ENCODE assay signal across 8 mouse cellular contexts in genomic region chr2:127656086-127656720, GRCm38 (mm10). TPM values are rescaled to one million over a fixed set of nuclear protein-coding genes. Genes with fewer than 3 reads are reported as not detected.
DNase-seq lines count a peak whose midpoint lies in the region; ATAC-seq and TF ChIP-seq lines count a peak whose summit lies in the region.

TSS of gene Mal (minus strand) at chr2:127656695.

- H3K36me3 ChIP-seq in midbrain, embryonic 10.5 days: no peaks in the 10 kb centered on the region
- no peaks in the 10 kb centered on the region for H3K36me3 ChIP-seq in stomach, postnatal 0 days (ENCODE audit: control insufficient read depth, insufficient read depth, low read length)

- H3K27ac ChIP-seq in midbrain, embryonic 10.5 days (replicated peaks): peak within 1 kb of the TSS; percentile 46; the same call in 1 of the 2 replicates
- peak within 1 kb of the TSS; percentile 73 for H3K27ac ChIP-seq in stomach, postnatal 0 days (replicated peaks)

- peaks cover 16% of the 10 kb centered on the region for H3K4me1 ChIP-seq in midbrain, embryonic 10.5 days
- no peaks in the 10 kb centered on the region for H3K4me1 ChIP-seq in stomach, postnatal 0 days (replicated peaks; ENCODE audit: control insufficient read depth, insufficient read depth)

- H3K4me3 ChIP-seq in midbrain, embryonic 10.5 days: peak within 1 kb of the TSS; percentile 62
- peak within 1 kb of the TSS; percentile 43 for H3K4me3 ChIP-seq in stomach, postnatal 0 days (ENCODE audit: low read depth, low read length)

- no peak for TF ChIP-seq EP300 in stomach, postnatal 0 days (optimal IDR thresholded peaks at IDR 0.05)

- H3K4me2 ChIP-seq in stomach, postnatal 0 days (replicated peaks; ENCODE audit: low read depth): peak within 1 kb of the TSS; percentile 70

- H3K9me3 ChIP-seq in midbrain, embryonic 10.5 days (replicated peaks): no peaks in the 10 kb centered on the region
- H3K9me3 ChIP-seq in stomach, postnatal 0 days (ENCODE audit: control insufficient read depth, low read length): no peaks in the 10 kb centered on the region

- WGBS in midbrain, embryonic 10.5 days: under 1% methylated on average over 43 of the region's 43 CpGs
- WGBS in stomach, postnatal 0 days: under 1% methylated on average over 43 of the region's 43 CpGs

- ATAC-seq in stomach, postnatal 0 days (ENCODE audit: low FRiP score, low TSS enrichment): peak; percentile 83

- H3K27me3 ChIP-seq in midbrain, embryonic 10.5 days (ENCODE audit: low read depth, poor library complexity, severe bottlenecking): peaks cover 77% of the 10 kb centered on the region
- no peaks in the 10 kb centered on the region for H3K27me3 ChIP-seq in stomach, postnatal 0 days (ENCODE audit: control insufficient read depth, insufficient read depth, low read length)

- no peak for TF ChIP-seq CTCF in stomach, postnatal 0 days (IDR thresholded peaks at IDR 0.05; ENCODE audit: low read depth)

- peak within 1 kb of the TSS; percentile 51 for H3K9ac ChIP-seq in stomach, postnatal 0 days (ENCODE audit: low read length)

- intact Hi-C loops in left cerebral cortex, postnatal 36 days (cut with DNase I): no loop called here

- peak; percentile 90 for DNase-seq in adrenal gland, adult 2 months
- DNase-seq in cerebellum, postnatal 14 days: peak; percentile 32 to 33
- no peak for DNase-seq in gonadal fat pad, adult 2 months (ENCODE audit: low read depth)
- peak; percentile 84 for DNase-seq in kidney, adult 11 months
- DNase-seq in left cerebral cortex, postnatal 36 days (ENCODE audit: low spot score in 2 of 2): peak; percentile 11 to 14
- peak; percentile 77 for DNase-seq in midbrain, embryonic 10.5 days (ENCODE audit: low spot score)
- peak; percentile 78 for DNase-seq in stomach, postnatal 0 days (ENCODE audit: low spot score)
- no peak for DNase-seq in thymus, adult 18-20 months

RNA-seq across cellular contexts. Expression of gene Mal, which starts in this region (rescaled TPM):
- 1 to 10 TPM; 5.9 to 8.1 TPM for total RNA-seq in adrenal gland, adult 2 months (2021)
- 1.9 and 2.9 TPM in 2 replicates for polyA plus RNA-seq in adrenal gland, adult 2 months (2012; rRNA removed)
- 35.7 and 66.3 TPM in 2 replicates for polyA plus RNA-seq in gonadal fat pad, adult 2 months (2012; rRNA removed)
- 100 to 1,000 TPM; 106 to 160 TPM for total RNA-seq in left cerebral cortex, postnatal 36 days (2021)
- polyA plus RNA-seq in midbrain, embryonic 10.5 days (2016; fragmentation: Nextera tagmentation; extraction: Ambion mirVana): 0.62 and 1.0 TPM in 2 replicates
- polyA plus RNA-seq in stomach, postnatal 0 days (2015; fragmentation: Nextera tagmentation; extraction: Ambion mirVana): 192 and 213 TPM in 2 replicates

Comparison
In these comparisons a context has a peak if more than half of its experiments do, and no peak if none do; other contexts are left out.
1. RNA of gene Mal (total RNA-seq): 106 to 160 TPM in left cerebral cortex, postnatal 36 days; 5.9 to 8.1 TPM in adrenal gland, adult 2 months; every median in the first group is over 10 times any median in the second.
2. DNase-seq: peak in adrenal gland, adult 2 months (single experiment), cerebellum, postnatal 14 days (2 of 2), kidney, adult 11 months (single experiment), left cerebral cortex, postnatal 36 days (2 of 2), midbrain, embryonic 10.5 days (single experiment) and stomach, postnatal 0 days (single experiment); none in gonadal fat pad, adult 2 months (single experiment) and thymus, adult 18-20 months (0 of 2).